Mouse (Mus musculus): ENCODE data around the gene Rps18.
"Not testable (repeated sequence)": the region's sequence is repeated elsewhere in the genome, so short reads cannot be mapped to it uniquely, and the experiment has no call there.

The Rps18 gene

DNA sequence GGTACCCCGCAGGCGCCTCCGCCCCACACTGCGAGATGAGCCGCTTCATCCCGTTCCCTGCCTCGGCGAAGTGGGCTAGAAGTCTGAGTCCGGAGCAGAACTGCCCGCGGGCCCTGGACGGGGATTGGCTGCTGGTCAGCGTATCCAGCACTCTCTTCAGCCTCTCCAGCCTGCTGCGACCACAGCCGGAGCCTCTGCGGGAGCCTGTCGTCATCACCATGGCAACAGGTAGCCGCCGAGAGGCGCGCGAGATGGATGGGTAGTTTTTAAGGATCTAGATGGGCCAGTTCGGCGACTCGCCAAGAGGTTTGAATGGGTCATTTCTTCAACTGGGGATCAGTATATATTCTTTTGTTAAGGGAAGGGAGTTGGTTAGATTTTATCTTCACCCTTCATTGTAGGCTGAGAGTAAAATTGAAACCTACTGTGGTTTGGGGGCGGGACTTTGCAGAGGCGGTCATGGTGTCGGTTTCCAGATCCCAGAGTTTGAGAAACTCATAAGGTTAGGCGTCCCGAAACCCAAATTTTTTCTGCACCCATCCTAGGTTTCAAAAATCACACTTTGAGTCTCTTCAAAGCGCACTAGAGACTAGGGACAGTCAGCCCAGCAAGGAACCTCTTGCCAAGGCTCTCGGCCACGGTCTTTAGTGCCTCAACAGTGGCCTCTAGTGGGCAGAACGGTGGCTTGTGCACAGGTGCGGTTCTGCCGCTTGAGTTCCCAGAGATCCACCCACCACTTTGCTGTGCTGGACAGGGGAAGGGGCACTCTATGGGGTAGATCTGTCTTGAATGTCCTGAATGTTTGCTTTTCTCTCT is 35.3 kb downstream of the Rps18 start:
- DNase-seq: peak; percentile 91 to 93

DNA sequence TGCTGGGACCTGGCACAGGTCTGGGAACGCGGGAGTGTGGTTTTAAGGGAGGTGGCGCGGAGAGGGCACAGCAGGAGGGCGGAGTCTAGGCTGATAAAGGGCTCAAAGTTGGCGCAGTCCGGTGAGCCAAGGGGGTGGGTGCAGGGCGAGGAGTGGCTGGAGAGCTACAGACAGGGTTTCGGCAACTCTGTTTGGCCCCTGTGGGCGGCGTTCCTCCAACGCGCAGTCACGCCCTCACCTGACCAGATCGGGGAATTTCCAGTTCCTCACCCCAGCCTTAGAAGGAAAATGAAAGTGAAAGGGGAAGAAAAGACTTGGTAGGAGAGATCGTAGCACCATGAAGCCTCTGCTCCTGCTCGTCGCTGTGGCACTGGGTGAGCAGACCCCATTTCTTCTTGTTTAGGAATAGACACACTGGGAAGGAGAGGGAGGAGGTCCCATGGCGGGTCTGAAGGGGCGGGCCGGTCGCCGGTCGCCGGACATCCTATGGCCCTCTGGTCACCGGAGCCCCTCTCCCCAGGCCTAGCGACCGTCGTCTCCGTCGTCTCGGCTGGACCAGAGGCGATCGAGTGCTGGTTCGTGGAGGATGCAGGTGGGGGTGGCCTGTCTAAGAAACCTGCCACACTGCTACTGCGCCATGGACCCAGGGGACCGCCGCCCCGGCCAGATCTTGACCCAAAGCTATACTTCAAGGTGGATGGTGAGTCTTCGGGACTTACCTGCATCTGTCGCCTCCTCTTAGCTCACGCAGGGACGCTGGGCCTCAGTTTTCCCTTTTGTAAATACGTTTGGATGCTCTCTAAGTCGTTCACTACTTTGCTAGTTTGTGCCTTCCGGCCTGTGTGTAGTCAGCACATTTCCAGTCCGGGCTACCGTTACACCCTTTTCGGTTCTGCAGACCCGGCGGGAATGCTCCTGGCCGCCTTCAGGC is 36.2 kb downstream of the Rps18 start:
- DNase-seq: peak; percentile 81 to 89

DNA sequence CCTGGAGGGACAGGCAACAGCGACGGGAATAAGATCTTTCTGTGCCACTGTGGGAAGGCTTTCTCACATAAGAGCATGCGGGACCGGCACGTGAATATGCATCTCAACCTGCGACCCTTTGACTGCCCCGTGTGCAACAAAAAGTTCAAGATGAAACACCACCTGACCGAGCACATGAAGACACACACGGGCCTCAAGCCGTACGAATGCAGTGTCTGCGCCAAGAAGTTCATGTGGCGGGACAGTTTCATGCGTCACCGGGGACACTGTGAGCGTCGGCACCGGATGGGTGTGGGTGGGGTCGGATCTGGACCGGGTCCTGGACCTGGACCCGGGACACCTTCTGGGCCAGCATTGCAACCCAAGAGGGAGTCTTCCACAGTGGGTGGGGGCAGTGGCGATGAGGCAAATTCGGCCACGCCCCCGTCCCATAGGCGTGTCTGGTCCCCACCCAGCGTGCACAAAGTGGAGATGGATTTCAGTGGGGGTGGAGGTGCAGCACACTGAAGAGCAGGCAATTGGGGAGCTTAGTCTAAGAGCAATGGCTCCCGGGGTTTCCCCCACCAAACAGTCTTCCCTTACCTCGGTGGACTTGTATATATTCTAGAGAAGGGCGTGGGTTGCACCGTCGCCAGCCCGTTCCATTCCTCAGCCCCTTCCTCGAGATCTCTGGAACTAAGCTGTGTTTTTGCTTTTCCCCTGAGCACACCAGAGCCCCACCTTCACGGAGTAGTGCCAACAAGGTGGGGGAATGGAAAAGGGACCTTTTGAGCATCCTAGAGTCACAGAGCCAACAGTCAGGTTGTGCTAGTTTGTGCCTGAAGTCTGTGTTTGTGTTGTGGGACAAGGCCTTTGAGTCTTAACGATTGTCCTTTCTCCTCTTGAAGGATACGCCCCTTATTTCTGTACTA is 37.3 kb downstream of the Rps18 start:
- DNase-seq: peak; percentile 30 to 37

DNA sequence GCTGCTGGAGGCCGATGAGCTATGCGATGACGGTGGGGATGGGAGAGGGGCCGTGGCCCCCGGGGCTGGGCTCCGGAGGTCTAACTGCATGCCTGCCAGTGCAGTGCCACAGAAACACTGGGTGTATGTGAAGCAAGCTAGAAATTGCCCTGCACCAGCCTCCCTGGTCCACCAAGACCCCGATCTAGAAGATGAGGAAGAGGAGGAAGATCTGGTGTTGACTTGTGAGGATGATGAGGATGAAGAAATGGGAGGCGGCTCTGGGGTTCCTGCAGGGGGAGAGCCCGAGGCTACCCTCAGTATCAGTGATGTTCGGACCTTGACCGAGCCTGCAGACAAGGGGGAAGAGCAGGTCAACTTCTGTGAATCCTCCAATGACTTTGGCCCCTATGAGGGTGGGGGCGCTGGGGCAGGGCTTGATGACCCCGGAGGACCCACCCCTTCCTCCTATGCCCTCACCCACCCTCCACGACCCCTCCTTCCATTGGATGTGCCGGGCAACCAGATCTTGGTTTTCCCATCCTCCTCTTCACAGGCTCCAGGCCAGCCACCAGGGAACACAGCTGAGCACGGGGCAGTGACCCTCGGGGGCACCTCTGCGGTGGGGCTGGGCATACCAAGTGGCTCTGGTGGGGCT is 38.0 kb downstream of the Rps18 start:
- DNase-seq: no peak

DNA sequence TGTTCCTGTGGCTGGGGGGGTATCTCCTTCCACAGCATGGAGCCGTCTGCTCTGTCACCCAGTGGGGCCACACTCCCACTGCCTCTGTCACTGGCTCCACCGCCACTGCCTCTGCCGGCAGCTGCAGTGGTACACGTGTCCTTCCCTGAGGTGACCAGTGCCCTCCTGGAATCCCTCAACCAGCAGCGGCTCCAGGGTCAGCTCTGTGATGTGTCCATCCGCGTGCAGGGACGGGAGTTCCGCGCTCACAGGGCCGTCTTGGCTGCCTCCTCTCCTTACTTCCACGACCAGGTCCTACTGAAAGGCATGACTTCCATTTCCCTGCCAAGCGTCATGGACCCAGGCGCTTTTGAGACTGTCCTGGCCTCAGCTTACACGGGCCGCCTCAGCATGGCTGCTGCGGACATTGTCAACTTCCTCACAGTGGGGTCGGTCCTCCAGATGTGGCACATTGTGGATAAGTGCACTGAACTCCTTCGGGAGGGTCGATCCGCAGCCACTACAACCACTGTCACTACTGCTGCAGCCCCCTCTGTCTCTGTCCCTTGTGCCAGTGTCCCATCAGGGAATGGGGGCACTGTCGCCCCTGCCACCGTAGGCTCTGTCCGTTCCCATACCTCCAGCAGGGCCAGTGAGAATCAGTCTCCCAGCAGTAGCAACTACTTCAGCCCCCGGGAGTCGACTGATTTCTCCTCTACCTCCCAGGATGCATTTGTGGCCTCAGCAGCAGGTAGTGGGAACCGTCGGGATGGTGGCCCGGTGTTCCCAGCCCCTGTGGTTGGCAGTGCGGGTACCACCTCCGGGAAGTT is 38.8 kb downstream of the Rps18 start:
- DNase-seq: peak in 1 of 2 experiments; percentile 41

DNA sequence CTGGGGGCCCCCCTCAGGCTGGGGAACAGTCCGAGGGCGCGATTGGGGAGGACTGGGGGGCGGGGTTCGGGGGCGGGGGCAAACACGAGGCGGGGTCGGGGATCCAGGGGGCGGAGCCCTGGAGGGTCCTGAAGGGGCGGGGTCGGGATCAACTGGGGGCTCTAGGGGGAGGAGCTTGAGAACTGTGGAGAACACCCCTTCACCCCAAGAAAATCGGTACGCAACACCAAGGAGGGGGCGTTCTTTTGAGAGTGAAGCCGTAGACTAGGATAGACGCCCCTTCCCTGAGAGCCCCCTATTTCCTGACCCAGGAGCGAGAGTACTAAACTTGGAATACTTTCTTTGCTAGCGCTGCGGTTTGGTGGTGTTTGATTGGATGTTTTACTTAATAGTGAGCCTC is 39.5 kb downstream of the Rps18 start:
- no peak for DNase-seq

DNA sequence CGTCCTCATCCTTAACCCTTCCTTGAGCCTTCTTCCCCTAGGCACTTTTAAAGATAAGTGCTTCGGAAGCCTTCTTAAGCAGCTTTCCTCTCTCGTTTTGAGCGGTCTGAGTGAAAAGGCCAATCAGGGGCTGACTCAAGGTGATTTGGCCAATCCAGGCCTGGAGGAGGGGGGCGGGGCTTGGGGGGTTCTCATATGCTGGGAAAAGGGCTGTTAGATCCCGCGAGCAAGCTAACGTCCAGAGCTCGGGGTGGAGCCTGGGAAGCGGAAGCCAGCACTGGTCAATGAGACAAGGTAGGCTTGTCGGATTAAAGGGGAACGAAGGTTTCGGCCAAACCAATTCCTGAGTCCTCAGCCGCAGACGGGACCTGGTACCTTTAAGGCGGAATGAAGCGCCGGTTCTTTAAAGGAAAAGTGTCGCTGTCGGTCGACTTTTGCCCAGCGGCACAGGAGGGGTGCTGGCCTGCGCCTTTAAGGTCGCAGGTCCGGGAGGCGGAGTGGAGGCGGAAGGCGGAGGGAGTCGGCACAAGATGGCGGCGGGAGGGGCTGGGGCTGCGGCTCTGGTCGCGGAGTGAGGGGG is 40.0 kb downstream of the Rps18 start, which contains the start of the genes Tapbp and Zbtb22:
Gene Tapbp, plus strand, starts transcription at position 229 of the 580 bp plus-strand sequence.
Gene Zbtb22, plus strand, starts transcription at position 234 of the 580 bp plus-strand sequence.
- DNase-seq: peak; percentile 97 to 99

DNA sequence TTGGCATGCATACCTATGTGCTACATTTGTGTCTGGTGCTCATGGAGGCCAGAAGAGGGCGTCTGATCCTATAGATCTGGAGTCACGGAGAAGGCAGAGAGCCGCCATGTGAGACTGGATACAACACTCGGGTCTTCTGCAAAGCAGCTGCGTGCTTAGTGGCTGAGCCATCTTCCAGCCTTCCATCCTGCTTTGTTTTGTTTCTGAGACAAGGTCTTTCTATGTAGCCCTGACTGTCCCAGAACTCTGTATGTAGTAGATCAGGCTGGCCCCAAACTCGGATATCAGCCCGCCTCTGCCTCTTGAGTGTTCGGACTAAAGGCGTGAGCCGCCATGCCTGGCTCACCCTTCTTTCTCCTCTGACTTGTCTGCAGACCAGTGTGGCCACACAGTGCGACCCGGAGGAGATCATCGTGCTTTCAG is 40.8 kb downstream of the Rps18 start:
- DNase-seq: no peak

DNA sequence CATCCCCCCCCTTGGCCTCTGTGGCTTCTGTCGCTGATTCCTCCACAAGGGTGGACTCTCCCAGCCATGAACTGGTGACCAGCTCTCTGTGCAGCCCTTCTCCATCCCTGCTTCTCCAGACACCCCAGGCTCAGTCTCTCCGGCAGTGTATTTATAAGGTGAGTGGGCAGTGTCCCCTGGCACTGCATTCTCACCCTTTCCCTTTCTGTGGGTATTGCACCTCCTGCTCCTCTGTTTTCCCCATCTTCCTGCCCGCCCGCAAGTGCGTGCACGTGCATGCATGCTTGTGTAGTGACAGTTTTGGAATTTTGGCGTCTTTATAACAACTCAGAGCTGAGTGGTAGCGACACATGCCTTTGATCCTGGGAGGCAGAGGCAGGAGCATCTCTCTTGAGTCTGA is 41.9 kb downstream of the Rps18 start:
- DNase-seq: no peak

DNA sequence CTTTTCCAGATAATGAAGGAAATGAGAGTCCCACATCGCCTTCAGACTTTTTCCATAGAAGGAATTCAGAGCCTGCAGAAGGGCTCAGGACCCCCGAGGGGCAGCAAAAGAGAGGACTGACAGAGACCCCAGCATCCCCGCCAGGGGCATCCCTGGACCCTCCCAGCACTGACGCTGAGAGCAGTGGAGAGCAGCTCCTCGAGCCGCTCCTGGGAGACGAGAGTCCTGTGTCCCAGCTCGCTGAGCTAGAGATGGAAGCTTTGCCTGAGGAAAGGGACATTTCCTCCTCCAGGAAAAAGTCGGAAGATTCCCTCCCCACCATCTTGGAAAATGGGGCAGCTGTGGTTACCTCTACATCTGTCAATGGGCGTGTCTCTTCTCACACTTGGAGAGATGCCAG is 42.5 kb downstream of the Rps18 start:
- no peak for DNase-seq

DNA sequence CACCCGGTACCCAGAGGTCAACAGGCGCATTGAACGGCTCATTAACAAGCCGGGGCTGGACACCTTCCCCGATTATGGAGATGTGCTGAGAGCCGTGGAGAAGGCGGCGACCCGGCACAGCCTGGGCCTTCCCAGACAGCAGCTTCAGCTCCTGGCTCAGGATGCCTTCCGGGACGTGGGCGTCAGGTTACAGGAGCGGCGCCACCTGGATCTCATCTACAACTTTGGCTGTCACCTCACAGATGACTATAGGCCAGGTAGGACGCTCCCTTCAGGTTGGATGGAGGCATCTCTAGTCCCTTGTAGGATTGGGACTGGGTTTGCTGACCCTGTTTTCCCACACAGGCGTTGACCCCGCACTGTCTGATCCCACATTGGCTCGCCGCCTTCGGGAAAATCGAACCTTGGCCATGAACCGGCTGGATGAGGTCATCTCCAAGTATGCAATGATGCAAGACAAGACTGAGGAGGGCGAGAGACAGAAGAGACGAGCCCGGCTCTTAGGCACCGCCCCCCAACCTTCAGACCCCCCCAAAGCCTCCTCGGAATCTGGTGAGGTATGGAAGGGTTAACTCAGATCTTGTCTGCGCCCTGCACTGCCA is 43.9 kb downstream of the Rps18 start:
- DNase-seq: no peak

DNA sequence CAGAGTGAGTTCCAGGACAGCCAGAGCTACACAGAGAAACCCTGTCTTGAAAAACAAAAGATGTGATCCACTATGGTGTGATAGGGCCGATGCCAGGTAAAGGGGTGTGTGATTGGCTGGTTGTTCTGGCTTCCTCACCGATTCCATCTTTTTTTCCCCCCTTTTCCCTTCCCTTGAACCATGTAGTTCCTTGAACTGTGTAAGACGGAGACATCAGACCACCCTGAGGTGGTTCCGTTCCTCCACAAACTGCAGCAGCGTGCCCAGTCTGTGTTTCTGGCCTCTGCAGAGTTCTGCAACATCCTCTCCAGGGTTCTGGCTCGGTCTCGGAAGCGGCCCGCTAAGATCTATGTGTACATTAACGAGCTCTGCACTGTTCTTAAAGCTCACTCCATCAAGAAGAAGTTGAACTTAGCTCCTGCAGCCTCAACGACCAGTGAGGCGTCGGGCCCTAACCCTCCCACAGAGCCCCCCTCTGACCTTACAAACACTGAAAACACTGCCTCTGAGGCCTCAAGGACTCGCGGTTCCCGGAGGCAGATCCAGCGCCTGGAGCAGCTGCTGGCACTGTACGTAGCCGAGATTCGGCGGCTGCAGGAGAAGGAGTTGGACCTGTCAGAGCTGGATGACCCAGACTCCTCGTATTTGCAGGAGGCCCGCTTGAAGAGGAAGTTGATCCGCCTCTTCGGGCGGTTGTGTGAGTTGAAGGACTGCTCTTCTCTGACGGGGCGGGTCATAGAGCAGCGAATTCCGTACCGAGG is 44.6 kb downstream of the Rps18 start:
- DNase-seq: no peak

DNA sequence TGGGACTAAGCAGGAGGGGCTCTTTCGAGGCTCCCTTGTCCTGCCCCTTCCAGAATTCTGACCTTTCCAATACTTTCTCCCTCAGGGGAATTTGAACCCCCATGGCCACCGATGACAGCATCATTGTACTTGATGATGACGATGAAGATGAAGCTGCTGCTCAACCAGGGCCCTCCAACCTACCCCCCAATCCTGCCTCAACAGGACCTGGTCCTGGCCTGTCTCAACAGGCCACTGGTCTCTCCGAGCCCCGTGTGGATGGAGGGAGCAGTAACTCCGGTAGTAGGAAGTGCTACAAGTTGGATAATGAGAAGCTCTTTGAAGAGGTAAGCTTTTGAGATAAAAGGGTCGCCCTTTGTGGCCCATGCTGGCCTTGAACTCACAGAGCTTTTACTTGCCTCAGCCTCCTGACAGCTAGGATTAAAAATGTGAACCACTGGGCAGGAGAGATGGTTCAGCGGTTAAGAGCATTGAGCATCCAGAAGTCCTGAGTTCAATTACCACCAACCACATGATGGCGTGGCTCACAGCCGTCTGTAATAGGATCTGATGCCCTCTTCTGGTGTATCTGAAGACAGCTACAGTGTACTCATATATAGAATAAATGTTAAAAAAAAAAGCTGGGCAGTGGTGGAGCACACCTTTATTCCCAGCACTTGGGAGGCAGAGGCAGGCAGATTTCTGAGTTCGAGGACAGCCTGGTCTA is 45.3 kb downstream of the Rps18 start:
- DNase-seq: no peak

DNA sequence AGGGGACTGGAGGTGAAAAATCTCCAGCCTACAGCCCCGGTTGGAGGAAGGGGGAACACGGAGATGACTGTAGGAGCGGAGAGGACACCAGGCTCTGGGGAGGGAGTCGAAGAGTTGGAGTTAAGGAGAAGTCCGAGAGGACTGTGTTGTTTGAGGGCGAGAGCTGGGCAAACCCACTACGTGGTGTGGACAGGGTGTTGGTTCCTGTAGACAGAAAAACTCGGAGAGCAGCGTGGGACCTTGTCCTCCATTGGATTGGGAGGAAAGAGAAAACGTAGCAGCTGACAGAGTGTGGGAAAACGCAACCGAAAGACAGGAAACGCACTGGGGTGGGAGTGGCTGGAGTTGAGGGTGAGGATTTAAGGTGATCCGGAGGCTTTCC is 45.9 kb downstream of the Rps18 start:
- peak; percentile 55 to 70 for DNase-seq

DNA sequence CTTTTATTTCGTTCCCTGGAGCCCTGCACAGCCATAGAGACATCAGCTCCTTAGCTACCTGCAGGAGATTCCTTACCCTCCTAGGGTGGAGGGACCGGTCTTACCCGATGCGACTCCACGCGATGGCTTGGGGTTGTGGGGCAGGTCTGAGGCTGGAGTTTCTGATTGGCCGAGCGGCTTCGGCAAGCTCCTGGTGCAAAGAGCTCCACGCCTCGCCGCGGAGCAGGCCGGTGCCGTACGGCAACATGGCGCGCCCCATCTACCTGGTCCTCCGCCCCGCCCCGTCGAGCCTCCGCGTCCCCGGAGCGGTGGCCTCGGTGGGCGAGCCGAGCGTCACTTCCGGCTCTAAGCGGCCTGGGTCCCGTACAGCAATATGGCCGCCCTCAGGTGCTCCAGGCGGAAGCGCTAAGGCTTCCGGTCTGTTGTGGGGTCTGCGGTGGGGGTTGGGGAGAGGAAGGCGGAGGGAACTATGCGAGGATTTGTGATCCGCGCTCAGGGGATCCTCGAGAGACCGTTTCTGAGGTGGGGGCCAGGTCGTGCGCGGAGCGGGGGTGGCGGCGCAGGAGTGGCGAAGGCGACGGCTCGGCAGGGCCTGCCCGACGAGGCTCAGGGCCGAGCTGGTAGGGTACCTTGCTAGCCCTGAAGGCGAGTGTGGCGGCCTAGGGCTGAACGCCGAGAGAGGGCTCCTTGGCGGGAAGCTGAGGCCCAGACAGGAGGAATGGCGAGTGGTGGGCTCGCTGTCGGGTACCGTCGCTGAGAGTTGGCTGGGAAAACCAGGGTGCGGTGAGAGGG is 46.5 kb downstream of the Rps18 start, which contains the start of gene Daxx:
Gene Daxx, plus strand, starts transcription at position 338 of the 792 bp plus-strand sequence.
- peak; percentile 99 to 100 for DNase-seq

DNA sequence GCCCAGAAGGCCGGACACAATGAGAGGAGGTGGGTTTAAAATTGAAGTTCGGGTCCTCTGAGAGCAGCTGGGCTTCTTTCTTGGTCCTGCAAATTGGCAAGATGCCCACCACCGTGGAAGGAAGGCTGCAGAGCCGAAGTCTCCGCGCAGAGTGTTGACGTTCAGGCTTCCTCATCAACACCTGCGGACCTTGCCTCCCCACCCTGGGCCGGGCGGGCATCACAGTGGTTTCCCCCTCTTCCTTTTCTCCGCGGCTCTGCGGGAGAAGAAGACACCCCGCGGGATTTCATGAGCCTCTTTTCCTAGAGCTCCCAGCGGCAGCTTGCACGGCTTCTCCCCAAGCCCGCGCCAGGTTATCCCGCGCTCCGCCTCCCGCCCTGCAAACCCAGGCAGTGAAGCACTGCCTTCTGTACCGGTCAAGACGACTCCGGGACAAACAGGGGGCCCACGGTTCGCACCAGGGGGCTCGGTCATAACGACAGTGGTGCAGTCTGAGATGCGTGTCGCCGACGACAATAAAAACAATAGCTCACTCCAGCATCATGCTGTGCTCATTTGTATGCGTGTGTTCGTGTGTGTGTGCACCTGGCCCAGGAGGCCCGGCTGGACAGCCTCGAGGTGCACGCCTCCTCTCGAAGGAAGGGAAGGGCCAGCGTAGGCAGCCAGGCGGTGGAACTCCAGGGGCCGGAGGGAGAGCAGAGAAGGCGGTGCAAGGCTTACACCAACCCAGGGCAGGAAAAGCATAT is 47.3 kb downstream of the Rps18 start:
- DNase-seq: peak; percentile 60 to 74

DNA sequence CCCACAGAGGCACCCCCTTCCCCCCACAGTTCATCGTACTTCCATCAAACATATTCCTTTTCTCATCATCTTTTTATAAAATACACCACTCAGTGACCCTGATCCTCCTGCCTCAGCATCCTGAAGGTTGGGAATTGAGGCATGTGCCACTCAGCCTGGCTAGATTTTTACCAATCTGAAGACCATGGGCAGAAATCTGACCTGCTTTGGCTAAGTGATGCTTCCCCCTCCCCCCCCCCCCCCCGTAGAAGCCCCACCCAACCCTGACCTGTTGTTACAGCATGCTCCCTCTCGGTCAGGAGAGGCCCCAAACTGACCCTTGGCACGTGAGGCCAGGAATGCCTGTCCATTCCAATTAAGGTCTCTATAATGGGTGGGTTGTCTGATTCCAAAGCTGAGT is 51.0 kb downstream of the Rps18 start, which contains the start of gene Platr17:
Gene Platr17, plus strand, starts transcription at position 301 of the 400 bp plus-strand sequence.
- DNase-seq: not testable (repeated sequence)
